Mouse (Mus musculus) embryonic facial prominence, embryonic 15.5 days (tissue): ENCODE measurements around the gene Prl2c2. TPM values are rescaled to one million over a fixed set of nuclear protein-coding genes. Genes with fewer than 3 reads are reported as not detected.
"Not testable (repeated sequence)": the region's sequence is repeated elsewhere in the genome, so short reads cannot be mapped to it uniquely, and the experiment has no call there.

Experiments
- ATAC-seq: fragments of 200-750 bp; cut with Nextera tagmentation; 2 replicates; pipeline ENCODE4 v1.8.0; 2017; ENCODE audit warnings: low read depth, moderate TSS enrichment; ENCODE audit not compliant: insufficient number of reproducible peaks, low FRiP score, low TSS enrichment
- H3K27ac ChIP-seq: fragments of 300-500 bp; sonication (generic); replicated peaks from 2 replicates; pipeline ENCODE4 v1.5.1; 2015; ENCODE audit warnings: mild to moderate bottlenecking, inconsistent platforms
- H3K27me3 ChIP-seq: fragments of 300-500 bp; sonication (generic); 2 replicates; pipeline ENCODE4 v1.6.1; 2015; ENCODE audit warnings: inconsistent platforms
- H3K36me3 ChIP-seq: fragments of 300-500 bp; sonication (generic); 2 replicates; pipeline ENCODE4 v1.6.1; 2015; ENCODE audit warnings: mild to moderate bottlenecking, inconsistent platforms
- H3K4me1 ChIP-seq: fragments of 300-500 bp; sonication (generic); 2 replicates; pipeline ENCODE4 v1.6.1; 2015; ENCODE audit warnings: inconsistent platforms
- H3K4me2 ChIP-seq: fragments of 300-500 bp; sonication (generic); replicated peaks from 2 replicates; pipeline ENCODE4 v1.6.1; 2015; ENCODE audit warnings: mild to moderate bottlenecking, inconsistent platforms
- H3K4me3 ChIP-seq: fragments of 300-500 bp; sonication (generic); replicated peaks from 2 replicates; pipeline ENCODE4 v1.5.1; 2015; ENCODE audit warnings: mild to moderate bottlenecking, inconsistent platforms
- H3K9ac ChIP-seq: fragments of 300-500 bp; sonication (generic); 2 replicates; pipeline ENCODE4 v1.6.1; 2015; ENCODE audit warnings: inconsistent platforms
- H3K9me3 ChIP-seq: fragments of 300-500 bp; sonication (generic); replicated peaks from 2 replicates; pipeline ENCODE4 v1.6.1; 2016; ENCODE audit warnings: inconsistent platforms
- WGBS: fragments of 180-500 bp; shearing (Covaris S2); methylation state at CpG from one replicate; pipeline ENCODE4 v1.1.7; 2015; 5-methylcytosine and 5-hydroxymethylcytosine counted together
- polyA plus RNA-seq: library from polyadenylated mRNA; unstranded; fragments of >200 nt; fragmentation: Nextera tagmentation; extraction: Ambion mirVana; gene quantifications from 2 replicates; pipeline ENCODE4 v1.2.1, GENCODE M21; 2015

The Prl2c2 gene
- polyA plus RNA-seq: 0.31 TPM in 1 of 2 replicates, not detected in the other

- not testable (repeated sequence) for H3K27me3 ChIP-seq, H3K9ac ChIP-seq, H3K9me3 ChIP-seq, H3K4me1 ChIP-seq, H3K27ac ChIP-seq, H3K4me2 ChIP-seq, ATAC-seq, H3K36me3 ChIP-seq, H3K4me3 ChIP-seq
- 54% methylated on average over 2 of the region's 2 CpGs for WGBS
These were observed at the start of gene Prl2c2 for GRCm38 (mm10) chr13:13005283-13005682. Gene Prl2c2 (minus strand): TSS chr13:13005383.

DNA sequence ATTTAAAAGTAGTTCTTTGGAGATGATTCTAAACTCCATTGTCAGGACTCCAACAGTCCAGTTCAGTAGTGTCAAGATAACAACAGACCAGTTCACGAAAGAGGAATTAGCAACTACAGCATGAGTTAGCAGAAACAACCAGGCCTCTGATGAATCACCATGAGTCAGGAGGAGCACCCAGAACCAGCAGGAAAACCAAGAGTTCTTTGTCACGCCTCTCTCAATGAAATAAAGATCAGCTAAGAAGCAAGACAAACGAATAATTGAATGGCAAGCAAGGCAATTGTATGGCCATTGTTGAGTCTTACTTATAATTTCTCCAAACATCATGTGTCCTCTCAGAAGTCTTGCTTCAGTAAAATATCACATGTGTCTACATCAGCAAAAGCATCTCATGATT, 20.7 kb upstream of the Prl2c2 start:
- ATAC-seq, H3K27me3 ChIP-seq, H3K4me2 ChIP-seq, H3K36me3 ChIP-seq, H3K9ac ChIP-seq, H3K4me1 ChIP-seq, H3K9me3 ChIP-seq, H3K27ac ChIP-seq, H3K4me3 ChIP-seq: not testable (repeated sequence)
- 69% methylated on average over 3 of the region's 3 CpGs for WGBS

- not testable (repeated sequence) for H3K4me3 ChIP-seq, H3K9ac ChIP-seq, H3K36me3 ChIP-seq, H3K4me2 ChIP-seq, H3K9me3 ChIP-seq, H3K27ac ChIP-seq, H3K4me1 ChIP-seq, H3K27me3 ChIP-seq, ATAC-seq
- WGBS: 66% methylated on average over 2 of the region's 2 CpGs
These were observed 8.9 kb upstream of the Prl2c2 start for GRCm38 (mm10) chr13:13013993-13014549.

Other genes with a start within 250 kb of the Prl2c2 start
- gene Prl2c3, start 205.3 kb downstream of the Prl2c2 start, polyA plus RNA-seq: not detected in 2 replicates
- gene Prl2c5, start 177.3 kb upstream of the Prl2c2 start, polyA plus RNA-seq: not detected in 2 replicates